Mouse (Mus musculus) megakaryocyte, embryonic 14.5 days (primary cell): ENCODE measurements around the gene Xrcc4.

ENCODE experiments used
- FLI1 ChIP-seq: IDR thresholded peaks from 2 replicates; pipeline ENCODE4 v1.6.1; 2012; ENCODE audit warnings: low read length, inconsistent platforms, mixed read lengths
- GATA1 ChIP-seq: IDR thresholded peaks from 3 replicates; pipeline ENCODE4 v1.6.1; 2012; ENCODE audit warnings: mixed read lengths, low read length, inconsistent platforms, borderline replicate concordance

GRCm38 (mm10) chr13:89881281-89881680 is 208.1 kb downstream of the Xrcc4 start:
- TF ChIP-seq GATA1 (no peak), FLI1 (no peak)
